Mouse (Mus musculus): Measurements from ENCODE around the gene Nupr1l.

- no peak for TF ChIP-seq CTCF (IDR thresholded peaks at IDR 0.05; ENCODE audit: low read depth, low read length)
- TF ChIP-seq POLR2A (IDR thresholded peaks at IDR 0.05; ENCODE audit: borderline replicate concordance, low read depth, low read length), result no peak
These were observed 565 bp upstream of the Nupr1l start for GRCm38 (mm10) chr5:129907775-129908174.
